Mouse (Mus musculus) hindbrain, embryonic 16.5 days (tissue): ENCODE measurements around the gene Spsb1. TPM values are rescaled to one million over a fixed set of nuclear protein-coding genes. Genes with fewer than 3 reads are reported as not detected.

Experiments
- ATAC-seq: fragments of 200-750 bp; cut with Nextera tagmentation; 2 replicates; pipeline ENCODE4 v1.8.0; 2017; ENCODE audit warnings: moderate TSS enrichment, moderate library complexity
- H3K27ac ChIP-seq: fragments of 300-500 bp; sonication (generic); 2 replicates; pipeline ENCODE4 v1.5.1; 2014; ENCODE audit warnings: low read depth, mild to moderate bottlenecking, control low read depth, low read length, moderate library complexity
- H3K27me3 ChIP-seq: fragments of 300-500 bp; sonication (generic); replicated peaks from 2 replicates; pipeline ENCODE4 v1.6.1; 2014; ENCODE audit warnings: low read length; ENCODE audit not compliant: control insufficient read depth, insufficient read depth
- H3K36me3 ChIP-seq: fragments of 300-500 bp; sonication (generic); 2 replicates; pipeline ENCODE4 v1.6.1; 2014; ENCODE audit warnings: mild to moderate bottlenecking, low read length, moderate library complexity, mixed read lengths; ENCODE audit not compliant: control insufficient read depth, insufficient read depth
- H3K4me1 ChIP-seq: fragments of 300-500 bp; sonication (generic); 2 replicates; pipeline ENCODE4 v1.6.1; 2014; ENCODE audit warnings: low read depth, low read length; ENCODE audit not compliant: control insufficient read depth, insufficient read depth
- H3K4me2 ChIP-seq: fragments of 300-500 bp; sonication (generic); 2 replicates; pipeline ENCODE4 v1.6.1; 2014; ENCODE audit warnings: mild to moderate bottlenecking, low read length, control low read depth, moderate library complexity
- H3K4me3 ChIP-seq: fragments of 300-500 bp; sonication (generic); 2 replicates; pipeline ENCODE4 v1.5.1; 2014; ENCODE audit warnings: mild to moderate bottlenecking, low read length, control low read depth, moderate library complexity
- H3K9ac ChIP-seq: fragments of 300-500 bp; sonication (generic); 2 replicates; pipeline ENCODE4 v1.6.1; 2014; ENCODE audit warnings: low read depth, mild to moderate bottlenecking, control low read depth, low read length, moderate library complexity
- H3K9me3 ChIP-seq: fragments of 300-500 bp; sonication (generic); 2 replicates; pipeline ENCODE4 v1.6.1; 2014; ENCODE audit warnings: mild to moderate bottlenecking, low read length, moderate library complexity; ENCODE audit not compliant: control insufficient read depth
- WGBS: fragments of 180-500 bp; shearing (Covaris S2); extraction: QIAGEN DNeasy Blood & Tissue Kit; methylation state at CpG from one replicate; pipeline ENCODE4 v1.1.7; 2014; 5-methylcytosine and 5-hydroxymethylcytosine counted together
- polyA plus RNA-seq: library from polyadenylated mRNA; unstranded; fragments of >200 nt; fragmentation: Nextera tagmentation; extraction: Ambion mirVana; gene quantifications from 2 replicates; pipeline ENCODE4 v1.2.1, GENCODE M21; 2015

Gene Spsb1
- polyA plus RNA-seq, 1 experiment from 2014 or later = 10.1 TPM

DNA sequence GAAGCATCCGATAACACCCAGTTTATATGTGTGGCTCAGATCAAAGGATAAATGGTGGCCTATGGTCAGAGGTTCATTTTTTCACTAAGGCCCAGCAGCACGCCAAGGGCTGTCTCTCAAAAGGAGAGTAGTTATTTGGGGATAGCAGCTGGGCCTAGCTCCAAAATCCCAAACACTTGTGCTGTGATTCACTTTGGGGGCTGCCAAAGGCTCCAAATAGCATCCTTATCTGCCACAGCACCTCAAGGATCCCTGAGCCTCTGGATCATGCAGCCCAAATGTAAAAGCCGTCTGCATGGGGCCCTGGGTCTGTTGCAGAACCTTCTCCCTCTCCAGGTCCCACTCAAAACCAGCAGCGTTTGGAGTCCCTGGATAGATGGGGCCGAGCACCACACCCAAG is 6.7 kb downstream of the Spsb1 start:
- no peaks in the 10 kb centered on the region for H3K9me3 ChIP-seq
- H3K27me3 ChIP-seq = no peaks in the 10 kb centered on the region; the same call in 1 of the 2 replicates
- no peak for ATAC-seq
- H3K4me2 ChIP-seq = no peak overlapping the region
- H3K9ac ChIP-seq = no peak overlapping the region
- no peak overlapping the region for H3K27ac ChIP-seq
- H3K4me3 ChIP-seq = no peak overlapping the region
- H3K4me1 ChIP-seq = peaks cover 25% of the 10 kb centered on the region
- H3K36me3 ChIP-seq = no peaks in the 10 kb centered on the region
- WGBS = 94% methylated on average over 5 of the region's 5 CpGs

- no peak for ATAC-seq
- WGBS = 85% methylated on average over 5 of the region's 5 CpGs
- Histone ChIP-seq H3K4me3 (no peak overlapping the region), H3K9ac (no peak overlapping the region), H3K4me2 (no peak overlapping the region), H3K9me3 (no peaks in the 10 kb centered on the region), H3K36me3 (no peaks in the 10 kb centered on the region), H3K27me3 (no peaks in the 10 kb centered on the region; the same call in 1 of the 2 replicates), H3K27ac (no peak overlapping the region), H3K4me1 (peaks cover 24% of the 10 kb centered on the region)
Measured at GRCm38 (mm10) chr4:149947396-149947795, 7.4 kb downstream of the Spsb1 start.

GRCm38 (mm10) chr4:149945194-149945593 is 9.6 kb downstream of the Spsb1 start:
- ATAC-seq = no peak
- H3K27me3 ChIP-seq = no peaks in the 10 kb centered on the region; the same call in 1 of the 2 replicates
- no peak overlapping the region for H3K9ac ChIP-seq
- H3K27ac ChIP-seq = no peak overlapping the region
- no peaks in the 10 kb centered on the region for H3K9me3 ChIP-seq
- H3K36me3 ChIP-seq = no peaks in the 10 kb centered on the region
- H3K4me3 ChIP-seq = no peak overlapping the region
- WGBS = 41% methylated on average over 9 of the region's 9 CpGs
- no peak overlapping the region for H3K4me2 ChIP-seq
- peaks cover 20% of the 10 kb centered on the region for H3K4me1 ChIP-seq

DNA sequence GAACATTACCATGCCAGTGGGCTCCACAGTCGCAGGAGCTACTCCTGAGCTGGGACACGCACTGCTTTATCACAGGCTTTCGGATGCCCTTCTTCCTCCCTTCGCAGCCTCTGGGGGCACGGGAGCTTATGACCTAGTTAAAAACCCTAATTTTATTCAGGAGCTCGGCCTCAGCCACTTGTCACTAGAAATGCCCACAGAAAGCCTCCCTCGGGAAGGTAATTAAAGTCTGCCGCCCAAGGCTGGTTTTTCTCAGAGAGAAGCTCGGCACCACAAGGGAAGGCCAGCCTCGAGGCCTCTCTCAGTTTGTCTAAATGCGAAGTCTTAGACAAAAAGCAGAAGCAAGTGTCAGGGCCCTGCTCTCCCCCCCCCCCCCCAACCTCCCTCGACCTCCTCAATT is 10.6 kb downstream of the Spsb1 start:
- 43% methylated on average over 12 of the region's 12 CpGs for WGBS

GRCm38 (mm10) chr4:149942831-149943741 is 11.8 kb downstream of the Spsb1 start:
- H3K4me3 ChIP-seq = no peak overlapping the region
- no peak overlapping the region for H3K4me2 ChIP-seq
- peaks cover 20% of the 10 kb centered on the region for H3K4me1 ChIP-seq
- H3K9me3 ChIP-seq = no peaks in the 10 kb centered on the region
- H3K27ac ChIP-seq = no peak overlapping the region
- H3K9ac ChIP-seq = no peak overlapping the region
- no peaks in the 10 kb centered on the region; the same call in 1 of the 2 replicates for H3K27me3 ChIP-seq
- 51% methylated on average over 10 of the region's 10 CpGs for WGBS
- H3K36me3 ChIP-seq = no peaks in the 10 kb centered on the region
- ATAC-seq = no peak

More for the DNA sequence above, 10.6 kb downstream of the Spsb1 start:
- ATAC-seq = no peak
- Histone ChIP-seq H3K4me2 (no peak overlapping the region), H3K9me3 (no peaks in the 10 kb centered on the region), H3K4me1 (peaks cover 20% of the 10 kb centered on the region), H3K4me3 (no peak overlapping the region), H3K27me3 (no peaks in the 10 kb centered on the region; the same call in 1 of the 2 replicates), H3K9ac (no peak overlapping the region), H3K36me3 (no peaks in the 10 kb centered on the region), H3K27ac (no peak overlapping the region)

DNA sequence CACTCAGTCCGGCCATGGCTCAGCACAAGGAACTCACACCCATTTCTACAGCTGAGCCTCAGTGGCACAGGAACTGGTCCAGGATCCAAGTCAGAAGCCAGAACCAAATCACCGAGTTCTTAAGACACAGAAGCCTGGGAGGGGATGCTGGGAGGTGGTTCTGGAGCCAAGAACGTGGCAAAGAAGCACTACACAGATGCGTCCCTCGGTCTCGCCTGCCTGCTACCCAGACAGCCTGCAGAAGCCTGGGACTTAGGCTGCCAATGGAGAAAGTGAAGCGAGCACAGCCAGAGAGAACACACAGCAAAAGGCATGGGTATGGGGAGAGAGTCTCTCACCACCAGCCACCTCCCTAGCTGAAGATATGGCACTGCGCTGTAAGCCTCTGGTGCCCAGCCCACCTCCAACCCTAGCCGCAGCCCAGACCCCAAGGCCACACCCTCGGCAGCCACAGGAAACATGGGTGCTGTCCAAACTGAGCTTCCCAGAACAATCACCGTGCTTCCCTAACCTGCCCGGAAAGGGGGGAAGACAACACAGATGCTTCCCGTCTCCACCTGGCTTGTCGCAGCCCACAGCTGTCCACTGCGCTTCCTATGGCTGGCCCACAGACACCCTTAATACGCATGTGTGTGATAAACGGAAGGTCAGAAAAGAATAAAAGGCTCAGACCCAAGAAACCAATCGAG is 13.6 kb downstream of the Spsb1 start:
- Histone ChIP-seq H3K4me3 (no peak overlapping the region), H3K36me3 (no peaks in the 10 kb centered on the region), H3K27me3 (no peaks in the 10 kb centered on the region), H3K4me2 (no peak overlapping the region), H3K9me3 (no peaks in the 10 kb centered on the region), H3K9ac (no peak overlapping the region), H3K4me1 (peaks cover 18% of the 10 kb centered on the region), H3K27ac (no peak overlapping the region)
- WGBS = 81% methylated on average over 18 of the region's 18 CpGs
- no peak for ATAC-seq

- no peak overlapping the region for H3K4me3 ChIP-seq
- no peaks in the 10 kb centered on the region for H3K9me3 ChIP-seq
- H3K27ac ChIP-seq = no peak overlapping the region
- no peaks in the 10 kb centered on the region for H3K27me3 ChIP-seq
- WGBS = 74% methylated on average over 7 of the region's 8 CpGs
- H3K4me2 ChIP-seq = no peak overlapping the region
- ATAC-seq = no peak
- peaks cover 7% of the 10 kb centered on the region; the same call in 1 of the 2 replicates for H3K4me1 ChIP-seq
- no peak overlapping the region for H3K9ac ChIP-seq
- no peaks in the 10 kb centered on the region for H3K36me3 ChIP-seq
Measured at GRCm38 (mm10) chr4:149938701-149939100, 16.1 kb downstream of the Spsb1 start.

GRCm38 (mm10) chr4:149936921-149937320 is 17.9 kb downstream of the Spsb1 start:
- no peak for ATAC-seq
- Histone ChIP-seq H3K27ac (no peak overlapping the region), H3K36me3 (no peaks in the 10 kb centered on the region), H3K4me2 (no peak overlapping the region), H3K4me1 (no peaks in the 10 kb centered on the region), H3K27me3 (no peaks in the 10 kb centered on the region), H3K9me3 (no peaks in the 10 kb centered on the region), H3K9ac (no peak overlapping the region), H3K4me3 (no peak overlapping the region)
- 61% methylated on average over 5 of the region's 5 CpGs for WGBS

DNA sequence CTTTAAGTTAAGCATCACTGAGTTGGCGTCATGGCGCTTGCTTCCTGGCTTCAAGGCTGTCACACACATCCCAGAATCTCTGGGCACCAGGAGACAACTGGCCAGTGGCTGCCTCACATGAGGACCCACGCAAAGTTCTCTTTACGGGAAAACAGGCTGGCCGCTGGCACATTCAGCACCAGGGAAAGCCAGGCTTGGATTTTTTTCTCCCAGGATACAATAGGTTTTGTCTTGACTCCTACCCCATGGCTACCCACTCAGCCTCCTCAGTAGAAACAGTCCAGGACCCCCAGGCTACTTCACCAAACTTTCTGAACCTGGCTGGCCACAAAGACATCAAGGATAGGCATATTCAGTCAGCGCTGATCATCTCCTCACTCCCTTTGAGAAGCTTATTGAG is 19.4 kb downstream of the Spsb1 start:
- WGBS = 87% methylated on average over 6 of the region's 6 CpGs
- no peak overlapping the region for H3K4me3 ChIP-seq

More for the DNA sequence above, 19.4 kb downstream of the Spsb1 start:
- no peaks in the 10 kb centered on the region for H3K4me1 ChIP-seq
- no peak overlapping the region for H3K4me2 ChIP-seq
- H3K9me3 ChIP-seq = no peaks in the 10 kb centered on the region
- no peak overlapping the region for H3K9ac ChIP-seq
- ATAC-seq = no peak
- no peaks in the 10 kb centered on the region for H3K27me3 ChIP-seq
- no peaks in the 10 kb centered on the region for H3K36me3 ChIP-seq
- no peak overlapping the region for H3K27ac ChIP-seq
